Mouse (Mus musculus): ENCODE results near the gene Ctse. TPM values are rescaled to one million over a fixed set of nuclear protein-coding genes. Genes with fewer than 3 reads are reported as not detected.

Ctse gene
- polyA plus RNA-seq (2012; rRNA removed): 0.09 TPM in 1 of 2 replicates, not detected in the other

DNA sequence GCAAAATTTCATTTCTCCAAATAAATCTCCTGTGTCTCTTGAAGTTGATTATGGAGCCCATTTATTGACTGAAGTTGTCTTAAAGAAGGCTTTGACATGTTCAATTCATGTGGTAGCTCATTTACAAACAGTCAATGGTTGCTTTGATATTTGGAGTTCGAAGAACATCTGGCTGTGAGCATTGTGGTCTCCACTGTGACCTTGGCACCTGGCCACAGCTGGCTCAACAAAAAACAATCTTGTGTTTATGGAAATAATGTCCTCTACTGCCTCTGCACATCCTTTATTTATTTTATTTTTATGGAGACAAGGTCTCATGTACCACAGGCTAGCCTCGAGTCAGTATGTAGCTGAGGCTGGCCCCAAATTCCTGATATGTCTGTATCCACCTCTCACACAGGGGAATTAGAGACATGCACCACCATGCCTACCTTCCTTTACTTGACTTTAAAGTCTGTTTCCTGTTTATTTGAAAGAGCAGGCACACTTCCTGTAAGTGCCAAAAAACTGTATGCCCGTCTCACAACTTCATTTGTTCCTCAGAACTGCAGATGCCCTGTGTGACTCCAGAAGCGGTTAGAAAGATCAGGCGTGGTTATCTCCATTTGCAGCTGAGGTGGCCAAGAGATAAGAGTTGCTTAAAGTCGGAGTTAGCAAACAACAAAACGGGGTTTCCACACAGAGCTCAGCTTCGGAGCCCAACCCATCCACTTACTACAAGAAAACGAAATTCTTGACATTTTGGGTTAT lies at the start of gene Ctse:
Gene Ctse, plus strand, starts transcription at position 516 of the 750 bp plus-strand sequence.

DNA sequence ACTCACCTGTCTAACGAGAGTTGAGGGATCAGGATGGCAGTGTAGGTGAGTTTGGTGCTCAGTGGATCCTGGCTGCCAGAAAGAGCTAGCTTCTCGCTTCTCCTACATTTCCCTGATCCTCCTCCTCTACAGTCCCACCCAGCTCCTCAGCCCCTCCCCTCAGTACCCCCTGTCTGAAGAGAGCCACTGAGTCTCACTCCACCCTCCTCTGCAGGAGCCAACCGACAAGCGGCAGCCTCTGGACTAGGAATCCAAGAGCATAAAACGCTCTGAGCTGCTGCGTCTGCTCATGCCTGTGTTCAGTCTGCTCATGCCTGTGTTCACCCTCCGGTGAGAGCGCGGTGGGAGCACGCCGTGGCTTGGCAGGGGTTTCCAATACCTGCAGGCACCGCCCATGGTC lies 39.2 kb upstream of the Ctse start, which contains the start of gene Avpr1b:
Gene Avpr1b, plus strand, starts transcription at position 335 of the 400 bp plus-strand sequence.

DNA sequence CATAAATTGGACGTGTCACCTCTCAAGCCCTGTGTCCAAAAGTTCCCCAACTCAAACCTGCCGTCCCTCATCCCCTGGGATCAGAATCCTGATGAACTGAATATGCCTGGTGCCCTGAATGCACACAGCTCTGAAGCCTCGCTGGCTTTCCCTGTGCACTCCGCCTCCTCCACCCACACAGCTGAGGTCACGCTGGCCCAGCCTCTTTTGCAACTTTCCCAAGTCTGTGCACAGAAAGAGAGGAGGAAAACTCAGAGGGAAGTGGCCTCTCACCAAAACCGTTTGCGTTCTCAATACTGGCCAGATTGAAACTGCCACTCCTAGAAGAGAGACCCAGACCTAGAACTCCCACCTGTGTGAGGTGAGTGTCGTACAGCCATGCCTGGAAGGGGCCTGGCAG lies 50.4 kb downstream of the Ctse start, which contains the start of gene Rab7b:
Gene Rab7b, plus strand, starts transcription at position 221 of the 400 bp plus-strand sequence.

Other genes starting within 250 kb of the Ctse start
- 35.2 and 41.0 TPM in 2 replicates for gene Srgap2, start 111.0 kb upstream of the Ctse start, polyA plus RNA-seq (2012; rRNA removed)
- gene Fam72a, start 110.4 kb upstream of the Ctse start, polyA plus RNA-seq (2012; rRNA removed): 1.7 and 2.7 TPM in 2 replicates
- gene Avpr1b, start 39.1 kb upstream of the Ctse start, polyA plus RNA-seq (2012; rRNA removed): not detected in 2 replicates
- gene Rab7b, start 50.4 kb downstream of the Ctse start, polyA plus RNA-seq (2012; rRNA removed): 1.1 and 1.2 TPM in 2 replicates
- gene Slc26a9, start 105.7 kb downstream of the Ctse start, polyA plus RNA-seq (2012; rRNA removed): 0.10 and 0.13 TPM in 2 replicates
- 0.11 and 0.20 TPM in 2 replicates for gene Pm20d1, start 159.1 kb downstream of the Ctse start, polyA plus RNA-seq (2012; rRNA removed)
- 22.2 and 23.7 TPM in 2 replicates for gene Slc41a1, start 189.2 kb downstream of the Ctse start, polyA plus RNA-seq (2012; rRNA removed)
- 8.7 and 13.8 TPM in 2 replicates for gene Rab29, start 228.9 kb downstream of the Ctse start, polyA plus RNA-seq (2012; rRNA removed)